Mouse (Mus musculus): ENCODE measurements around the gene Epb41l3. TPM values are rescaled to one million over a fixed set of nuclear protein-coding genes. Genes with fewer than 3 reads are reported as not detected.

Epb41l3 gene
- total RNA-seq, 1 experiment: 16.8 TPM

GRCm38 (mm10) chr17:69127981-69128380 is 52.5 kb downstream of the Epb41l3 start:
- Histone ChIP-seq H3K27ac (ENCODE audit: insufficient read depth, low read depth, low read length, poor library complexity, severe bottlenecking) (no peak overlapping the region), H3K4me3 (ENCODE audit: insufficient read depth in 1 of 2, low read depth in 1 of 2, low read length in 2 of 2, poor library complexity in 1 of 2, severe bottlenecking in 1 of 2) (no peak overlapping the region)

DNA sequence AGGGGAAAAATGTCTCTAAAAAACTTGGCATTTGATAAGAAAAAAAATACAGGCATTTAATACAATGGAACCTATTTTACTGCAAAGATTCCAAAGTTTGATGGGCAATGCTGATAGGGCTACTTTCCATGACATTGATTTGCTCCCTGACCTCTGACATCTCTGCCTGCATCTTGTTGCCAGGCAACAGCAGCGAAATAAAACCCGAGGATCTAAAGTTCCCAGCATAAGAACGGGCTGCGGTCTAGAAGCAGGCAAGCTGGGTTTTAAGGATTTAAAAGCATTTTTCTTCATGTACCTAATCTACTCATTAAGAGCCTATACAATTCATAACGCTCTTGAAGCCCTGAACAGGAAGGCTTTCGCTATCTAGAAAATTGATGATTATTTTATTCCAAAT is 54.0 kb downstream of the Epb41l3 start:
- DNase-seq (ENCODE audit: low read depth, low spot score): no peak

More at GRCm38 (mm10) chr17:69127981-69128380, 52.5 kb downstream of the Epb41l3 start:
- no peak for DNase-seq (ENCODE audit: low read depth, low spot score)
- no peak overlapping the region for H3K9ac ChIP-seq (ENCODE audit: insufficient read depth, low read depth, low read length, poor library complexity, severe bottlenecking)
- no peaks in the 10 kb centered on the region for H3K4me1 ChIP-seq (ENCODE audit: control insufficient read depth in 2 of 2, insufficient read depth in 2 of 2, low read length in 2 of 2, poor library complexity in 1 of 2)
- no peak for TF ChIP-seq ZC3H11A (IDR thresholded peaks at IDR 0.05; ENCODE audit: borderline replicate concordance, low read depth, low read length)
- TF ChIP-seq HCFC1 (IDR thresholded peaks at IDR 0.05; ENCODE audit: borderline replicate concordance, insufficient read depth, low read length): no peak
- TF ChIP-seq MAFK (IDR thresholded peaks at IDR 0.05; ENCODE audit: insufficient read depth, low read depth, low read length): no peak
- TF ChIP-seq CHD2 (IDR thresholded peaks at IDR 0.05; ENCODE audit: low read depth, low read length): no peak
- no peak for TF ChIP-seq ZNF384 (IDR thresholded peaks at IDR 0.05; ENCODE audit: low read depth, low read length)
- H3K9me3 ChIP-seq (ENCODE audit: control insufficient read depth, insufficient read depth, low read depth, low read length): no peaks in the 10 kb centered on the region
- in situ Hi-C loops (cut with MboI; ENCODE audit: low sequenced_read_pairs in 2 of 2, unreplicated experiment in 2 of 2): no loop called here
- no peaks in the 10 kb centered on the region for H3K36me3 ChIP-seq (ENCODE audit: control insufficient read depth, insufficient read depth, low read length, poor library complexity, severe bottlenecking)

GRCm38 (mm10) chr17:69143017-69143416 is 67.5 kb downstream of the Epb41l3 start:
- no peaks in the 10 kb centered on the region for H3K9me3 ChIP-seq (ENCODE audit: control insufficient read depth, insufficient read depth, low read depth, low read length)
- in situ Hi-C loops (cut with MboI; ENCODE audit: low sequenced_read_pairs in 2 of 2, unreplicated experiment in 2 of 2): no loop called here
- no peak for DNase-seq (ENCODE audit: low read depth, low spot score)
- TF ChIP-seq CHD2 (IDR thresholded peaks at IDR 0.05; ENCODE audit: low read depth, low read length): no peak
- TF ChIP-seq HCFC1 (IDR thresholded peaks at IDR 0.05; ENCODE audit: borderline replicate concordance, insufficient read depth, low read length): no peak
- no peak overlapping the region for H3K27ac ChIP-seq (ENCODE audit: insufficient read depth, low read depth, low read length, poor library complexity, severe bottlenecking)
- no peak overlapping the region for H3K4me3 ChIP-seq (ENCODE audit: insufficient read depth in 1 of 2, low read depth in 1 of 2, low read length in 2 of 2, poor library complexity in 1 of 2, severe bottlenecking in 1 of 2)
- H3K4me1 ChIP-seq (ENCODE audit: control insufficient read depth in 2 of 2, insufficient read depth in 2 of 2, low read length in 2 of 2, poor library complexity in 1 of 2): no peaks in the 10 kb centered on the region
- no peak overlapping the region for H3K9ac ChIP-seq (ENCODE audit: insufficient read depth, low read depth, low read length, poor library complexity, severe bottlenecking)
- no peaks in the 10 kb centered on the region for H3K36me3 ChIP-seq (ENCODE audit: control insufficient read depth, insufficient read depth, low read length, poor library complexity, severe bottlenecking)

More for the DNA sequence above, 54.0 kb downstream of the Epb41l3 start:
- Histone ChIP-seq H3K9ac (ENCODE audit: insufficient read depth, low read depth, low read length, poor library complexity, severe bottlenecking) (no peak overlapping the region), H3K4me1 (ENCODE audit: control insufficient read depth in 2 of 2, insufficient read depth in 2 of 2, low read length in 2 of 2, poor library complexity in 1 of 2) (no peaks in the 10 kb centered on the region), H3K27ac (ENCODE audit: insufficient read depth, low read depth, low read length, poor library complexity, severe bottlenecking) (no peak overlapping the region), H3K36me3 (ENCODE audit: control insufficient read depth, insufficient read depth, low read length, poor library complexity, severe bottlenecking) (no peaks in the 10 kb centered on the region), H3K9me3 (ENCODE audit: control insufficient read depth, insufficient read depth, low read depth, low read length) (no peaks in the 10 kb centered on the region), H3K4me3 (ENCODE audit: insufficient read depth in 1 of 2, low read depth in 1 of 2, low read length in 2 of 2, poor library complexity in 1 of 2, severe bottlenecking in 1 of 2) (no peak overlapping the region)
- TF ChIP-seq ZNF384 (IDR thresholded peaks at IDR 0.05; ENCODE audit: low read depth, low read length) (no peak), ZC3H11A (IDR thresholded peaks at IDR 0.05; ENCODE audit: borderline replicate concordance, low read depth, low read length) (no peak), MAFK (IDR thresholded peaks at IDR 0.05; ENCODE audit: insufficient read depth, low read depth, low read length) (no peak), CHD2 (IDR thresholded peaks at IDR 0.05; ENCODE audit: low read depth, low read length) (no peak), HCFC1 (IDR thresholded peaks at IDR 0.05; ENCODE audit: borderline replicate concordance, insufficient read depth, low read length) (no peak)
- in situ Hi-C loops (cut with MboI; ENCODE audit: low sequenced_read_pairs in 2 of 2, unreplicated experiment in 2 of 2): no loop called here

- Histone ChIP-seq H3K27ac (ENCODE audit: insufficient read depth, low read depth, low read length, poor library complexity, severe bottlenecking) (no peak overlapping the region), H3K9ac (ENCODE audit: insufficient read depth, low read depth, low read length, poor library complexity, severe bottlenecking) (no peak overlapping the region), H3K4me1 (ENCODE audit: control insufficient read depth in 2 of 2, insufficient read depth in 2 of 2, low read length in 2 of 2, poor library complexity in 1 of 2) (no peaks in the 10 kb centered on the region), H3K9me3 (ENCODE audit: control insufficient read depth, insufficient read depth, low read depth, low read length) (no peaks in the 10 kb centered on the region), H3K36me3 (ENCODE audit: control insufficient read depth, insufficient read depth, low read length, poor library complexity, severe bottlenecking) (no peaks in the 10 kb centered on the region), H3K4me3 (ENCODE audit: insufficient read depth in 1 of 2, low read depth in 1 of 2, low read length in 2 of 2, poor library complexity in 1 of 2, severe bottlenecking in 1 of 2) (no peak overlapping the region)
- DNase-seq (ENCODE audit: low read depth, low spot score): no peak
- in situ Hi-C loops (cut with MboI; ENCODE audit: low sequenced_read_pairs in 2 of 2, unreplicated experiment in 2 of 2): no loop called here
- no peak for TF ChIP-seq MAFK (IDR thresholded peaks at IDR 0.05; ENCODE audit: insufficient read depth, low read depth, low read length)
- TF ChIP-seq ZC3H11A (IDR thresholded peaks at IDR 0.05; ENCODE audit: borderline replicate concordance, low read depth, low read length): no peak
- no peak for TF ChIP-seq ZNF384 (IDR thresholded peaks at IDR 0.05; ENCODE audit: low read depth, low read length)
- TF ChIP-seq HCFC1 (IDR thresholded peaks at IDR 0.05; ENCODE audit: borderline replicate concordance, insufficient read depth, low read length): no peak
- TF ChIP-seq CHD2 (IDR thresholded peaks at IDR 0.05; ENCODE audit: low read depth, low read length): no peak
Observed at GRCm38 (mm10) chr17:69150826-69151225, 75.3 kb downstream of the Epb41l3 start.

DNA sequence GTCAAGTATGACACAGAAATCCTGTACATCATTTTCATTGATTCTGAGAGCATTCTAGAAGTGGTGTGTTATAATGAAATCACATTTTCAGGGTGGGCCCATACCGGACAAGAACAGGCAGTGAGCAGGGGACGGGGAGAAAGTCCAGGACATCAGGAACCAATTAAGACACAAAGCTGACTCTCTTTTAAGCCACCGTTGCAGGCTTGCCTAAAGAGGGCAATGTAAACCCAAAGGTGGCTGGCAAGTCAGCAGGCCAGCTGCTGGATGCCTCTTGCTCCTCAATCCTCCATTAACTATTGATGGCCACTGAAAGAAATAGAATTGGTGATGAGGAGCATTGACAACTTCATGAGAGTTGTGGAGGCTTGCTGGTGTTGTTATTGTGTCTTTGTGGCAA is 75.8 kb downstream of the Epb41l3 start:
- no peak overlapping the region for H3K4me3 ChIP-seq (ENCODE audit: insufficient read depth in 1 of 2, low read depth in 1 of 2, low read length in 2 of 2, poor library complexity in 1 of 2, severe bottlenecking in 1 of 2)
- no peak for TF ChIP-seq ZC3H11A (IDR thresholded peaks at IDR 0.05; ENCODE audit: borderline replicate concordance, low read depth, low read length)
- TF ChIP-seq HCFC1 (IDR thresholded peaks at IDR 0.05; ENCODE audit: borderline replicate concordance, insufficient read depth, low read length): no peak
- no peak for TF ChIP-seq CHD2 (IDR thresholded peaks at IDR 0.05; ENCODE audit: low read depth, low read length)
- TF ChIP-seq MAFK (IDR thresholded peaks at IDR 0.05; ENCODE audit: insufficient read depth, low read depth, low read length): no peak
- no peak for TF ChIP-seq ZNF384 (IDR thresholded peaks at IDR 0.05; ENCODE audit: low read depth, low read length)
- DNase-seq (ENCODE audit: low read depth, low spot score): no peak

More for the DNA sequence above, 75.8 kb downstream of the Epb41l3 start:
- Histone ChIP-seq H3K9ac (ENCODE audit: insufficient read depth, low read depth, low read length, poor library complexity, severe bottlenecking) (no peak overlapping the region), H3K27ac (ENCODE audit: insufficient read depth, low read depth, low read length, poor library complexity, severe bottlenecking) (no peak overlapping the region), H3K4me1 (ENCODE audit: control insufficient read depth in 2 of 2, insufficient read depth in 2 of 2, low read length in 2 of 2, poor library complexity in 1 of 2) (no peaks in the 10 kb centered on the region), H3K9me3 (ENCODE audit: control insufficient read depth, insufficient read depth, low read depth, low read length) (no peaks in the 10 kb centered on the region), H3K36me3 (ENCODE audit: control insufficient read depth, insufficient read depth, low read length, poor library complexity, severe bottlenecking) (no peaks in the 10 kb centered on the region)
- in situ Hi-C loops (cut with MboI; ENCODE audit: low sequenced_read_pairs in 2 of 2, unreplicated experiment in 2 of 2): no loop called here

All from ES-E14 (cell line).